Mouse (Mus musculus) embryonic facial prominence, embryonic 13.5 days (tissue): ENCODE measurements at regions not wholly inside any gene's neighbourhood (a gene's known extent, or its start where the extent isn't known, plus 50 kb on each side); places are given as distances from the start of the nearest gene placed in this dataset.
"Not testable (repeated sequence)": the region's sequence is repeated elsewhere in the genome, so short reads cannot be mapped to it uniquely, and the experiment has no call there.

Experiments
- ATAC-seq: fragments of 200-750 bp; cut with Nextera tagmentation; 2 replicates; pipeline ENCODE4 v1.8.0; 2017; ENCODE audit warnings: low read depth; ENCODE audit not compliant: insufficient number of reproducible peaks, insufficient read depth, low FRiP score, low TSS enrichment
- H3K27ac ChIP-seq: fragments of 300-500 bp; sonication (generic); 2 replicates; pipeline ENCODE4 v1.5.1; 2015; ENCODE audit warnings: moderate library complexity, mild to moderate bottlenecking, inconsistent platforms
- H3K27me3 ChIP-seq: fragments of 300-500 bp; sonication (generic); 2 replicates; pipeline ENCODE4 v1.6.1; 2015; ENCODE audit warnings: mild to moderate bottlenecking, inconsistent platforms
- H3K36me3 ChIP-seq: fragments of 300-500 bp; sonication (generic); 2 replicates; pipeline ENCODE4 v1.6.1; 2015; ENCODE audit warnings: mild to moderate bottlenecking, inconsistent platforms
- H3K4me1 ChIP-seq: fragments of 300-500 bp; sonication (generic); 2 replicates; pipeline ENCODE4 v1.6.1; 2015; ENCODE audit warnings: inconsistent platforms
- H3K4me2 ChIP-seq: fragments of 300-500 bp; sonication (generic); 2 replicates; pipeline ENCODE4 v1.6.1; 2015; ENCODE audit warnings: moderate library complexity, mild to moderate bottlenecking, inconsistent platforms
- H3K4me3 ChIP-seq: fragments of 300-500 bp; sonication (generic); 2 replicates; pipeline ENCODE4 v1.5.1; 2015; ENCODE audit warnings: mild to moderate bottlenecking, inconsistent platforms
- H3K9ac ChIP-seq: fragments of 300-500 bp; sonication (generic); 2 replicates; pipeline ENCODE4 v1.6.1; 2015; ENCODE audit warnings: mild to moderate bottlenecking, inconsistent platforms
- H3K9me3 ChIP-seq: fragments of 300-500 bp; sonication (generic); 2 replicates; pipeline ENCODE4 v1.6.1; 2016; ENCODE audit warnings: inconsistent platforms
- WGBS: fragments of 180-500 bp; shearing (Covaris S2); methylation state at CpG from one replicate; pipeline ENCODE4 v1.1.7; 2015; ENCODE audit warnings: mixed read lengths; 5-methylcytosine and 5-hydroxymethylcytosine counted together

DNA sequence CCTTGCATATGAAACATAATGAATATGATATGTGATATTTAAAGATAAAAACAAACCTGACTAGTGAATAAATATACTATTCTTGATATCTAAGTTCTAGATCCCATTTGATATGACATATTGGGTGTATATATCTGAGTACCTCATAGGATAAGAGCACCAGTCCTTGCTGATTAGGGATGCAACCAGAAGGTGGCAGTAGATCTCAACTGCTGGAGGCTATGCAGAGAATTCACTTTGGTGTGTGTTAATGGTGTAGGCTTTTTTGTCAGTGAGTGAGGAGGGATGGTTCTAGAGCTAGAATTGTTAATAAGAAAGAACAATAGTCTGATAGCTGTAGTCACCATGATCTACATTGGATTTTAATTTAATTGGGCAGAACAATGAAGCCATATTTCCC is 639.6 kb downstream of the Dad1 start:
- H3K4me2 ChIP-seq, result no peak overlapping the region
- no peak for ATAC-seq
- no peaks in the 10 kb centered on the region for H3K4me1 ChIP-seq
- H3K9me3 ChIP-seq, result no peaks in the 10 kb centered on the region
- no peak overlapping the region for H3K4me3 ChIP-seq
- no peaks in the 10 kb centered on the region for H3K36me3 ChIP-seq
- no peak overlapping the region for H3K9ac ChIP-seq
- H3K27ac ChIP-seq, result no peak overlapping the region
- H3K27me3 ChIP-seq, result no peaks in the 10 kb centered on the region

DNA sequence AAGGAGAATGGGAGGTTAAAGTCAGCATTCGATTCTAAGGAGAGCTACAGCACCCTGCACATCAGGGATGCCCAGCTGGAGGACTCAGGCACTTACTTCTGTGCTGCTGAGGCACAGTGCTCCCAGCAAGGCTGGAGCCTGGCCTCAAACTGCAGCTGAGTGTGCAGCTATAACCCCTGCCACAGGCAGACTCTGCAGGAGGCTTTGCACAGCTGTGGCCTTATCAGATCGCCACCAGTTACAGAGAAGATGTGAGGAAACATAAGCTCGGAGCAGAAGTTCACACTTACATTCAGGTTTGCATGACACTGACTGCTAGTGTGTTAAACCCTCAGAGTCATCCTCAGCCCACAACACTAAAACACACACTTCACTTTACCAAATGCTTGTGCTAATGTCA is 654.6 kb downstream of the Dad1 start:
- not testable (repeated sequence) for H3K36me3 ChIP-seq, H3K4me2 ChIP-seq, H3K27ac ChIP-seq, H3K9ac ChIP-seq, ATAC-seq, H3K27me3 ChIP-seq, H3K9me3 ChIP-seq, H3K4me1 ChIP-seq, H3K4me3 ChIP-seq
- WGBS, result 63% methylated on average over 3 of the region's 3 CpGs

DNA sequence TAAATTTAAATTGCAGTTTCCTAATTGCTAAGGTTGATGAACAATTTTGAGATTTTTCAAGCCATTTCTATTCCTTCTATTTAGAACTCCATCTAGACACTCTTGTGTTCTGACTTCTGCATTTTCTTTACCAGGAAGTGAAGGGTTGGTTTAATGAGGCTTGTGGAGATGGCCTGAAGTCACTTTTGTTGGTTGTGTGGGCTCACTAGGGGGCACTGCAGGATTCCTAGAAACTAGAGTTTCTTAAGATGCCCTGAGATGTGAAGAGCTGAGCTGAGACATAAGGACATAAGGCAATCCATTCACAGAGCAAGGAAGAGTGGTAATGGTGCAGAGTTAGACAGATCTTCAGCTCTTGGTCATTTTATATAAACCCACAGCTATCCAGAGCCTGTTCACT is 656.6 kb downstream of the Dad1 start:
- not testable (repeated sequence) for H3K27ac ChIP-seq, H3K9me3 ChIP-seq, H3K4me2 ChIP-seq, ATAC-seq, H3K36me3 ChIP-seq, H3K4me3 ChIP-seq, H3K9ac ChIP-seq, H3K4me1 ChIP-seq, H3K27me3 ChIP-seq

DNA sequence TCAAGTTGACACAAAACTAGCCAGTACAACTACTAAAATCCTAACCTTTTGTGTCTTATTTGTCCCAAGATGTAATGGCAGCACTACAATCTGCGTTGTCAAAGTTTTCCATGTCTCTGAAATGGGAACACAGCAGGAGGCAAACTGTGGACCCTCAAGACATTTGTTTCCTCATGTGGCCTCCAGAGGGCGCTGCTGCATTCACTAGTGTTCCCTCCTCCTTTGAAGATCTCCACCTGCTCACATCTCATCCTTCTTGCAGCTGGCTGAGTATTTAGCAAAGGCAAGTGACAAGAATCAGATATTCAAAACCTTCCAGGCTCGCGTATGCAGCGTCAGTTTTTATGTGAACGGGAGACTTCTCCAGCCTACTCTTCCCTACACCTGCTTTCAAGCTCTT is 663.3 kb downstream of the Dad1 start:
- not testable (repeated sequence) for H3K4me3 ChIP-seq, H3K27ac ChIP-seq, H3K4me2 ChIP-seq, H3K36me3 ChIP-seq, H3K4me1 ChIP-seq, ATAC-seq, H3K9me3 ChIP-seq, H3K9ac ChIP-seq, H3K27me3 ChIP-seq
- 41% methylated on average over 6 of the region's 6 CpGs for WGBS

DNA sequence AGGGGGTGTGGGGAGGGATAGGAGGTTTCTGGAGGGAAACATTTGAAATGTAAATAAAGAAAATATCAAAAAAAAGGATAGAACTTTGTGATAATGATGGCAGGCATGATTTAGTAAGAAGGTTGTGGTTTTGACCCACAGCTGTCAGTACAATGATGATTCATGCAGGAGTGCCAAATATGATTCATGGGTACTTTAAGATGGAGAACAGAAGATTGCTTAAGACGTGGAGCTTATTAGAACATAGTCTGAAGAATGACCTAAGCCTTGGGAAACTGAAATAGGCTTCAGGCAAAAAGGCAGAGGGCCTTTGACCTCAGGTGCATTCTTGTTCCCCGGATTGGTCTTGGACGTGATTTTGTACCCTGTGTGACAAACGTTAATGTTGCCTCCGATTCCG is 671.4 kb downstream of the Dad1 start:
- H3K27me3 ChIP-seq, H3K9ac ChIP-seq, H3K27ac ChIP-seq, ATAC-seq, H3K4me3 ChIP-seq, H3K4me2 ChIP-seq, H3K4me1 ChIP-seq, H3K36me3 ChIP-seq, H3K9me3 ChIP-seq: not testable (repeated sequence)
- WGBS, result 90% methylated on average over 6 of the region's 6 CpGs

DNA sequence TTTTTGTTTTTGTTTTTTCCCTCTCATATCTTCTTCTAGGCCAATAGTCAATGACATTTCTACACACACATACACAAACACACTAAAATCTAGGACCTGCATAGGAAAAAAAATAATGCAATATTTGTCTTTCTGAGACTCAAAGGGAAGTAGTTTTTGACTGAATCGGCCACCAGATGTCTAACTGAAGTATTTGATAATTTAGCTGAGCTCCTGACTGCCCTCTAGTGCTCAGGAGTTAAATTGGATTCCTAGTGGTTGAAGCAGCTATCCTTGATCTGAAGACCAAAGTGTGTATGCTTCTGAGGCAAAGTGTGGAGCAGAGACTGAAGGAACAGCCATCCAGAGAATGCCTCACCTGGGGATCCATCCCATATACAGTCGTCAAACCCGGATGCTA is 672.2 kb downstream of the Dad1 start:
- H3K27ac ChIP-seq, H3K4me3 ChIP-seq, H3K27me3 ChIP-seq, H3K9ac ChIP-seq, H3K4me1 ChIP-seq, H3K36me3 ChIP-seq, H3K9me3 ChIP-seq, ATAC-seq, H3K4me2 ChIP-seq: not testable (repeated sequence)
- 57% methylated on average over 3 of the region's 3 CpGs for WGBS

DNA sequence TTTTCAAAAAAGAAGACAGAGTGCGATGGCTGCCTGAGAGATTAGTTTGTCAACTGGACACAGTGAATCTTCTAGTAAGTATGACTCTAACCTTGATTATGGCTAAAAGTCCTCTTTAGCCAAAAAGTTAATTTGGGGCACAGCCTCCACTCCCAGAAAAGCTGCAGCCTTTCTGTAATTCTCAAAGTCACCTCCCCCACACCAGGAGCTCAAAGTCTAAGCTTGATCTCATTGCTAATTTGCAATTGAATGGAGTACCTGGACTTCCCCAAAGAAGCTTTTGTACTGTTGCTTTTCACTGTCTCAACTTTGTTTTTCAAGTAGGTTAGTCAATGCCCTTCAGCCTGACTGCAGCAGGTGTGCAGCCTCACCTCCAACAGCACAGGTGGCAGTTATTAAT is 677.0 kb downstream of the Dad1 start:
- H3K4me1 ChIP-seq, H3K4me3 ChIP-seq, H3K27me3 ChIP-seq, H3K27ac ChIP-seq, H3K36me3 ChIP-seq, H3K9me3 ChIP-seq, ATAC-seq, H3K4me2 ChIP-seq, H3K9ac ChIP-seq: not testable (repeated sequence)
- 97% methylated on average over 1 of the region's 1 CpGs for WGBS

DNA sequence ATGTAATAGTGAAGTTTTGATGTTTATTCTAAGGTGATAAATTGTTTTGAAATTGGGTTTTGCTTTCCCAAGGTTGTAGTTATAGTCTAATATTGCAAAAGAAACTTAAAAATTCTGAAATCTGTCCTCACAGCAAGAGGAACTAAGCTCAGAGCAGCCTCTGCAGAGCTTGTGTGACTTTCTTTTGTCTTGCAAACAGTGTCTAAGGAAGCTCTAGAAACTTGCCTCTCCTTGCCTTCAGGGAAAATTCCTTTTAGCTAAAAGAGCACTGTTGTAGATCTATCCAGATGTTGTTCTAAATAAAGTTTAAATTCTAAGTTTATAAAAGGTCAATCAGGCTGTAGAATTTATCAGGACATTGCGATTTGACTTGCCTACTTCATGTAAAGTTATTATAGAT is 681.2 kb downstream of the Dad1 start:
- H3K27ac ChIP-seq, ATAC-seq, H3K9ac ChIP-seq, H3K9me3 ChIP-seq, H3K36me3 ChIP-seq, H3K27me3 ChIP-seq, H3K4me3 ChIP-seq, H3K4me2 ChIP-seq, H3K4me1 ChIP-seq: not testable (repeated sequence)
- 84% methylated on average over 1 of the region's 1 CpGs for WGBS

DNA sequence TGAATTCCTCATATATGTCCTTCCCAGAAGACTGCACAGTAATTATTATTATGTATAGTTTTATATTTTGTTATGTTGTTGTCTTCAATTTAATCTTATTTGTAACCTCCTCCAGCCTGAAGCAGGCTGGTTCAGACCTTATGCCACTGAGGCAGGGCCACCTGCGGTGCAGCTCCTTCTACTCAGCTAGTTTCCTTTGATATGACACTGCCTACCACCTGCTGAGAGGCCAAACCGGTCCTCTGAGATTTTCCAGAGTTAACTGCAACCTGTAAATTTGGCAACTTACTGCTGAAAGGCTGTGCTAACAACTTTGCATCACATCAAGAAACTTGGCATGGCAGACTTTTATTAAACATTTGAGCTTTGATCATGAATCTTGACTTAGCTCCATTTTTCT is 691.3 kb downstream of the Dad1 start:
- no peak overlapping the region for H3K4me3 ChIP-seq
- H3K27ac ChIP-seq, result no peak overlapping the region
- H3K4me1 ChIP-seq, result no peaks in the 10 kb centered on the region
- no peak for ATAC-seq
- no peaks in the 10 kb centered on the region for H3K9me3 ChIP-seq
- H3K36me3 ChIP-seq, result no peaks in the 10 kb centered on the region
- no peak overlapping the region for H3K9ac ChIP-seq
- no peaks in the 10 kb centered on the region for H3K27me3 ChIP-seq
- H3K4me2 ChIP-seq, result no peak overlapping the region
- WGBS, result 50% methylated on average over 2 of the region's 2 CpGs

DNA sequence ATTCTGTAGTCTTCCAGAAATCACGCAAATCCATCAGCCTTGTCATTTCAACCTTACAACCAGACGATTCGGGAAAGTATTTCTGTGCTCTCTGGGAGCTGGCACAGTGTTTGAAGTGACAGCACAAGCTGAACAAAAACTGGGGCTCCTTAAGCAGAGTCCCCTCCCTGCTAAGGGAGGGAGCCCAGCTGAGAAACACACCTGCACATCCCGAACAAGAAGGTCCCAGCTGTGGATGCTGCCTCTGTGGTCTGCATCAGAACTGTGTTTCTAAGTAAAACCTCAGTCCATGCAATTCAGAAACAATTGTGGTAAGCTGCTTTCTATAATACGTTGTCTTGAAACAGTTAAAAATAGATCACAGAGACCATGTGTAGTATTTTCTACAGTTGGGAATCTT is 693.8 kb downstream of the Dad1 start:
- H3K36me3 ChIP-seq, H3K9ac ChIP-seq, H3K4me1 ChIP-seq, H3K9me3 ChIP-seq, H3K4me3 ChIP-seq, H3K4me2 ChIP-seq, H3K27ac ChIP-seq, H3K27me3 ChIP-seq, ATAC-seq: not testable (repeated sequence)
- 77% methylated on average over 5 of the region's 5 CpGs for WGBS

DNA sequence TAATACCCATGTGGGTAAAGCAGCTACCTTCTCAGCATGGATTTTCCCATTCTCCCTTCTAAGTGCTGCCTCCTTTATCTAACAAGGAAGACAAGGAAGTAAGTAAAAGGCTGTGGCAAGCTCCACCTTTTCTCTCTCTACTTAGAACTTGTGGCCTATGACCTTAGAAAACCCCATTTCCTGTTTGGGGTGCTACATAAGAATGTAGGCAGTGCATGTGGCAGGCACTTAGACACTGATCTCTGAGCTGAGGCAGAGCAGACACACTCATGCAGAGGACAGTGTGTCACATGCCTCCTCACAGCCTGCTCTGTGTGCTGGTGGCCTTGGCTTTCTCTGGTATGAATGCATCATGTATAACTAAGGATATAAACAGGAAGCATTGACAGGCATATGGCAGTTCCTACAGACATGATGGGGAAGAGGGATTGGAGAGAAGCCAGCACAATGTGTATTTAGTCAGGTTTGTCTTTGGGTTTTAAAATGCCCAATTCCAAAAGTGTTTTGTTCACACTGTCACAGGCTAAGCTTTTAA is 694.5 kb downstream of the Dad1 start:
- H3K36me3 ChIP-seq, H3K4me3 ChIP-seq, H3K27ac ChIP-seq, H3K4me2 ChIP-seq, H3K27me3 ChIP-seq, H3K9ac ChIP-seq, H3K4me1 ChIP-seq, H3K9me3 ChIP-seq, ATAC-seq: not testable (repeated sequence)

DNA sequence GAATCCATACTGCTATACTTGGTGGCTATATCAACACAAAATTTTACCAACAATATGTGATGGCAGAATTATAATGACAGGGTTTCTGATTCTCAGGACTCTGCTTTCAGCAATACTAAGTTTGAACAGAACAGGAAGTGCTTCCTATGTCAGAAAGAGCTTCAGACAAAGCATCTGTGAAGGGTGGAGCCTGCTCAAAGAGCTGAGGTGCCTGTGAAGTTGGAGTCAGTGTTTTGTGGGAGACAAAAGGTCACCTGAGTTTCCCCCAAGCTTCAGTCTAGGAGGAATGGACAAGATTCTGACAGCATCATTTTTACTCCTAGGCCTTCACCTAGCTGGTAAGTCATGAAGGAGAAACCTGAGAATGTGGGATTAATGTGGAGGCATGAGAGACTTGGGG is 700.1 kb downstream of the Dad1 start:
- Histone ChIP-seq H3K4me2 (no peak overlapping the region), H3K4me3 (no peak overlapping the region), H3K36me3 (no peaks in the 10 kb centered on the region), H3K4me1 (no peaks in the 10 kb centered on the region), H3K27ac (no peak overlapping the region), H3K9ac (no peak overlapping the region), H3K9me3 (no peaks in the 10 kb centered on the region), H3K27me3 (no peaks in the 10 kb centered on the region)
- ATAC-seq, result no peak

DNA sequence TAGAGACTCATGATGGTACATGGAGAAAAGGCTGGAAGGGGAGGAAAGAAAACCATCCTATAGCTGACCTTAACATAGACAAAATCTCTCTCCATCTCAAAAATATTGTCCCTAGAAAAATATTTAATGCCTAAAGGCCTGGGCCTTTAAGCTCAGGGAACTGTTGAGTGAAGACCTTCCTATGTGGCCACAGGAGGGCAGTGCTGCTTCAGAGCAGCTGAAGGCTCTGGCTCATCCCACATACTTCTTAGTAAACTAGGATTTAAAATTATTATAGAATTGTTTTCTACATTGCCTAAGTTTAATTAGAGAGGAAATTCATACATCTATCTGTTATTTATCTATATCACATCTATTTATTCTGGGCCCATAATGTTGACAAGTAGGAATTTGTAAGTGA is 706.5 kb downstream of the Dad1 start:
- not testable (repeated sequence) for H3K4me3 ChIP-seq, ATAC-seq, H3K9ac ChIP-seq, H3K27ac ChIP-seq, H3K36me3 ChIP-seq, H3K4me1 ChIP-seq, H3K27me3 ChIP-seq, H3K9me3 ChIP-seq, H3K4me2 ChIP-seq
